In genomic region chr2:158865358-158865757, GRCm38 (mm10) we compare ENCODE assay signal across 8 mouse cellular contexts.
DNase-seq lines count a peak whose midpoint lies in the region; ATAC-seq lines count a peak whose summit lies in the region.

No protein-coding gene starts in this region.

- WGBS in embryonic facial prominence, embryonic 11.5 days: 27% methylated on average over 10 of the region's 10 CpGs
- WGBS in midbrain, embryonic 15.5 days: 26% methylated on average over 10 of the region's 10 CpGs

- 0 out of 2 replicates have a peak, but pooled peaks have one; percentile 16 for ATAC-seq in embryonic facial prominence, embryonic 11.5 days (replicated peaks; ENCODE audit: insufficient number of reproducible peaks, low FRiP score, low TSS enrichment, low read depth)
- ATAC-seq in midbrain, embryonic 15.5 days (replicated peaks): peak; percentile 31; the same call in 1 of the 2 replicates

- H3K4me1 ChIP-seq in embryonic facial prominence, embryonic 11.5 days (ENCODE audit: control insufficient read depth, insufficient read depth, low read length): no peaks in the 10 kb centered on the region; the same call in none of the 2 replicates
- H3K4me1 ChIP-seq in midbrain, embryonic 15.5 days: 0 out of 2 replicates have a peak, but pooled peaks cover 6% of the 10 kb centered on the region

- no peak overlapping the region for H3K4me3 ChIP-seq in embryonic facial prominence, embryonic 11.5 days (ENCODE audit: low read depth, low read length)
- no peak overlapping the region for H3K4me3 ChIP-seq in midbrain, embryonic 15.5 days

- no peak overlapping the region for H3K9ac ChIP-seq in embryonic facial prominence, embryonic 11.5 days (replicated peaks; ENCODE audit: low read length)
- no peak overlapping the region for H3K9ac ChIP-seq in midbrain, embryonic 15.5 days

- no peak overlapping the region for H3K4me2 ChIP-seq in embryonic facial prominence, embryonic 11.5 days (ENCODE audit: low read depth, low read length)
- no peak overlapping the region for H3K4me2 ChIP-seq in midbrain, embryonic 15.5 days

- H3K27me3 ChIP-seq in embryonic facial prominence, embryonic 11.5 days (ENCODE audit: control insufficient read depth, insufficient read depth, low read length): no peaks in the 10 kb centered on the region
- no peaks in the 10 kb centered on the region for H3K27me3 ChIP-seq in midbrain, embryonic 15.5 days (replicated peaks)

- intact Hi-C loops in left cerebral cortex, postnatal 4 days (cut with DNase I): loop anchor here (5.0 to 10.0 kb wide), 2 partner anchors 221 to 1727 kb away; no protein-coding TSS in a partner anchor

- peak; percentile 78 for DNase-seq in 3T3-L1 (ENCODE audit: low read depth, low spot score)
- peak; percentile 90 for DNase-seq in adrenal gland, postnatal 10 days
- DNase-seq in embryonic facial prominence, embryonic 11.5 days (ENCODE audit: low spot score): peak; percentile 79
- peak; percentile 93 for DNase-seq in heart, adult 11 months
- peak; percentile 77 for DNase-seq in kidney, adult 18-20 months
- DNase-seq in left cerebral cortex, postnatal 4 days: peak; percentile 85
- DNase-seq in spleen, adult 18-20 months: peak; percentile 36 to 72

- H3K9me3 ChIP-seq in embryonic facial prominence, embryonic 11.5 days (replicated peaks; ENCODE audit: control insufficient read depth, low read length): no peaks in the 10 kb centered on the region
- H3K9me3 ChIP-seq in midbrain, embryonic 15.5 days: no peaks in the 10 kb centered on the region

- no peak overlapping the region for H3K27ac ChIP-seq in embryonic facial prominence, embryonic 11.5 days (replicated peaks; ENCODE audit: low read depth, low read length)
- H3K27ac ChIP-seq in midbrain, embryonic 15.5 days: no peak overlapping the region

- H3K36me3 ChIP-seq in embryonic facial prominence, embryonic 11.5 days (replicated peaks; ENCODE audit: control insufficient read depth, insufficient read depth, low read depth, low read length): no peaks in the 10 kb centered on the region
- no peaks in the 10 kb centered on the region for H3K36me3 ChIP-seq in midbrain, embryonic 15.5 days (replicated peaks)
